Mouse (Mus musculus): ENCODE measurements around the gene Cd244a.

DNA sequence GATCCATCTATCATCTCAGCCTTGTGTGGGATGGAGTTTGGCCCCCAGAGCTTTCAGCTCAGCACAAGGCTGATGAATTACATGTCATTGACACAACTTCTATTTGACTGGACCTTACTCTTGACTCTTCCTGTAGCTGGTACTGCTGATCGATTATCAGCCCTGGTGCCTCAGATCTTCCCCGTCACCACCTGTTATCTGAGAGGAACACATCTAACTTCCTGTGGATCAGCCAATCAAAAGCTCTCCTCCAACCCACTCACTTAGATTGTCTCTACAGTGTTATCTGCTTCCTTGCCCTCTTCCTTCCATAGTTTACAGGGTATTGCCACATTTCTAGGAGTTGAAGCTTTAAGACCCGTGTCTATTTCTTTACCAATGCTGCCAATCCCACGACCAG lies 6.9 kb downstream of the Cd244a start:
- TF ChIP-seq POLR2A (IDR thresholded peaks at IDR 0.05; ENCODE audit: control insufficient read depth, low read depth, low read length) (no peak), CTCF (IDR thresholded peaks at IDR 0.05; ENCODE audit: control insufficient read depth, insufficient read depth, insufficient replicate concordance, low read depth, low read length) (no peak)
